Mouse (Mus musculus): ENCODE measurements at regions not wholly inside any gene's neighbourhood (a gene's known extent, or its start where the extent isn't known, plus 50 kb on each side); places are given as distances from the start of the nearest gene placed in this dataset.

GRCm38 (mm10) chr13:99057293-99057588 is 72.9 kb upstream of the 1700024P04Rik start:
- no peak for DNase-seq

- peak; percentile 27 for DNase-seq
Measured at GRCm38 (mm10) chr13:99056432-99057292, 72.3 kb upstream of the 1700024P04Rik start.

GRCm38 (mm10) chr13:99055609-99056321 is 71.4 kb upstream of the 1700024P04Rik start:
- DNase-seq, result peak; percentile 71

GRCm38 (mm10) chr13:99052076-99052475 is 67.7 kb upstream of the 1700024P04Rik start:
- no peak for DNase-seq

GRCm38 (mm10) chr13:99049699-99050098 is 65.3 kb upstream of the 1700024P04Rik start:
- no peak for DNase-seq

GRCm38 (mm10) chr13:99048651-99049100 is 64.3 kb upstream of the 1700024P04Rik start:
- no peak for DNase-seq

- DNase-seq, result peak; percentile 20
Measured at GRCm38 (mm10) chr13:99047219-99047618, 62.9 kb upstream of the 1700024P04Rik start.

- DNase-seq, result no peak
Measured at GRCm38 (mm10) chr13:99046737-99047136, 62.4 kb upstream of the 1700024P04Rik start.

GRCm38 (mm10) chr13:99042086-99042485 is 57.7 kb upstream of the 1700024P04Rik start:
- DNase-seq, result no peak

GRCm38 (mm10) chr13:99041256-99041655 is 56.9 kb upstream of the 1700024P04Rik start:
- DNase-seq, result no peak

GRCm38 (mm10) chr13:99040846-99041245 is 56.5 kb upstream of the 1700024P04Rik start:
- DNase-seq, result no peak

GRCm38 (mm10) chr13:99040171-99040570 is 55.8 kb upstream of the 1700024P04Rik start:
- no peak for DNase-seq

GRCm38 (mm10) chr13:99039063-99039385 is 54.7 kb upstream of the 1700024P04Rik start:
- DNase-seq, result no peak

- DNase-seq, result no peak
Measured at GRCm38 (mm10) chr13:99038198-99039062, 54.1 kb upstream of the 1700024P04Rik start.

- DNase-seq, result no peak
Measured at GRCm38 (mm10) chr13:99037131-99037530, 52.8 kb upstream of the 1700024P04Rik start.

Data from heart, postnatal 4 days (tissue).